Mouse (Mus musculus) forebrain, embryonic 13.5 days (tissue): ENCODE data around the gene Hpse2. TPM values are rescaled to one million over a fixed set of nuclear protein-coding genes. Genes with fewer than 3 reads are reported as not detected.

Source experiments
- ATAC-seq: fragments of 200-750 bp; cut with Nextera tagmentation; 2 replicates; pipeline ENCODE4 v1.8.0; 2017
- H3K27ac ChIP-seq: fragments of 300-500 bp; sonication (generic); 2 replicates; pipeline ENCODE4 v1.5.1; 2015; ENCODE audit warnings: inconsistent platforms, mild to moderate bottlenecking, moderate library complexity
- H3K27me3 ChIP-seq: fragments of 300-500 bp; sonication (generic); 2 replicates; pipeline ENCODE4 v1.6.1; 2015; ENCODE audit warnings: mild to moderate bottlenecking, inconsistent platforms
- H3K36me3 ChIP-seq: fragments of 300-500 bp; sonication (generic); 2 replicates; pipeline ENCODE4 v1.6.1; 2015; ENCODE audit warnings: mild to moderate bottlenecking, inconsistent platforms; ENCODE audit not compliant: poor library complexity, severe bottlenecking
- H3K4me1 ChIP-seq: fragments of 300-500 bp; sonication (generic); 2 replicates; pipeline ENCODE4 v1.6.1; 2015; ENCODE audit warnings: inconsistent platforms
- H3K4me2 ChIP-seq: fragments of 300-500 bp; sonication (generic); 2 replicates; pipeline ENCODE4 v1.6.1; 2015; ENCODE audit warnings: inconsistent platforms, mild to moderate bottlenecking, moderate library complexity
- H3K4me3 ChIP-seq: fragments of 300-500 bp; sonication (generic); 2 replicates; pipeline ENCODE4 v1.5.1; 2015; ENCODE audit warnings: mild to moderate bottlenecking, inconsistent platforms
- H3K9ac ChIP-seq: fragments of 300-500 bp; sonication (generic); 2 replicates; pipeline ENCODE4 v1.6.1; 2015; ENCODE audit warnings: mild to moderate bottlenecking, inconsistent platforms
- H3K9me3 ChIP-seq: fragments of 300-500 bp; sonication (generic); replicated peaks from 2 replicates; pipeline ENCODE4 v1.6.1; 2016; ENCODE audit warnings: inconsistent platforms
- WGBS: fragments of 180-500 bp; shearing (Covaris S2); methylation state at CpG from one replicate; pipeline ENCODE4 v1.1.7; 2015; 5-methylcytosine and 5-hydroxymethylcytosine counted together
- polyA plus RNA-seq: library from polyadenylated mRNA; unstranded; fragments of >200 nt; fragmentation: Nextera tagmentation; extraction: Ambion mirVana; gene quantifications from 2 replicates; pipeline ENCODE4 v1.2.1, GENCODE M21; 2015

Gene Hpse2
- polyA plus RNA-seq, 1 experiment from 2014 or later: not detected

DNA sequence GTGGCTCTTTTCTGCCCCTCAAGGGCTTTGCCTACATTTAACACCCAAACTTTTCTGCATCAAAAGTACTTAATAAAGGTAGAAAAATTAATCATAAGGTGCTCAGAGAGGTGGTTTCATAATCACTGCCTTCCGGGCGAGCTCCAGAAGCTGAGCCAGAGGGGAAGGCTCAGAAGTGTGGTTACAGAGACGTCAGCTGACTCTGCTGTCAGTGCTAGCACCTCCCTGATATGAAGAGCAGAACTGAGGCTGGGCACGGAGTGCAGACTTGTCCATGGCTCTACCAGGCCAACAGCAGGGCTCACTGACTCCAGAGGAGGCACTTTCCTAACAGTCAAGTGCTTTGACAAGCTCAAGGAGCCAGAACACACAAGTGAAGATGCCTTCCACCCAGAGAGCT, 559.0 kb downstream of the Hpse2 start:
- Histone ChIP-seq H3K27ac (no peak overlapping the region), H3K4me1 (no peaks in the 10 kb centered on the region), H3K9me3 (no peaks in the 10 kb centered on the region), H3K36me3 (no peaks in the 10 kb centered on the region), H3K27me3 (no peaks in the 10 kb centered on the region), H3K4me3 (no peak overlapping the region), H3K9ac (no peak overlapping the region), H3K4me2 (no peak overlapping the region)
- no peak for ATAC-seq
- WGBS: 75% methylated on average over 4 of the region's 4 CpGs

DNA sequence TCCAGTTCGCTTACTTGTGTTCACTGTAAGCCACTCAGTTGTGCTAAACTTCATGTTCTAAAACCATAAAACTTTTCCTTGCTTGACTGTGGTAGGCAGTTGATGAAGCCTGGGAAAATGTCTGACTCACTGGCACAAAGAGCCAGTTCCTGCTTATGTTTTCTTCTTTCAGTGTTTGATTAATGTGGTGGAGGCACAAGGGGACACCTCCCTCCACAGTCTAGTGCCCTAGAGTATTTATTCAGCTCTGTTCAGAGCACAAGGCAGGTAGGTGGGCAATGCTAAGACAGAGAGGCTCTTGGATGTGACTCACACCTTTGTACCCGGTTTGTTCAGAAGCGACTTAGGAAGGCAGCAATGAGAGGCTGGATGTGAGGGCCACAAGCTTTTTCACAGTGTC, 560.3 kb downstream of the Hpse2 start:
- Histone ChIP-seq H3K4me3 (no peak overlapping the region), H3K9ac (no peak overlapping the region), H3K27me3 (no peaks in the 10 kb centered on the region), H3K4me1 (no peaks in the 10 kb centered on the region), H3K9me3 (no peaks in the 10 kb centered on the region), H3K4me2 (no peak overlapping the region), H3K36me3 (no peaks in the 10 kb centered on the region), H3K27ac (no peak overlapping the region)
- no peak for ATAC-seq
- 88% methylated on average over 3 of the region's 3 CpGs for WGBS

DNA sequence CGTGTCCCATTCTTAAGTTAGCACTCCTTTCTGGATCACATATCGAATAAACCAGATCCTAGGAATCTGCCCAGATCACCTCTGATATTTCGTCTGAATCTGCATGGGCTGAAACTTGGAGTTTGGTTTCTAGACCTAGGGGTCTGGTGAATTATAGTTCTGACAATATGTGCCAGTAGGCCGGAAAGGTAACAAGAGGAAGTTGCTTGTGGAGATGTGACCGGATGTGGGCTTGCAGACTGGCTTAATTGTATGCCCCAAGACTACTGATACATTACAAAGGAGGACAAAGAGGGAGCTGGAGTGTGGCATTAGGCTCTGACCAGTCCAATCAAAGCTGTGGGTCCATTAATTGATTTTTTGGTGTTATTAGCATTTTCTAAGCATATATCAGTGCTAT, 568.0 kb downstream of the Hpse2 start:
- Histone ChIP-seq H3K9me3 (no peaks in the 10 kb centered on the region), H3K27me3 (no peaks in the 10 kb centered on the region), H3K36me3 (no peaks in the 10 kb centered on the region), H3K4me1 (no peaks in the 10 kb centered on the region), H3K4me3 (no peak overlapping the region), H3K4me2 (no peak overlapping the region), H3K9ac (no peak overlapping the region), H3K27ac (no peak overlapping the region)
- ATAC-seq: no peak
- 89% methylated on average over 5 of the region's 5 CpGs for WGBS

DNA sequence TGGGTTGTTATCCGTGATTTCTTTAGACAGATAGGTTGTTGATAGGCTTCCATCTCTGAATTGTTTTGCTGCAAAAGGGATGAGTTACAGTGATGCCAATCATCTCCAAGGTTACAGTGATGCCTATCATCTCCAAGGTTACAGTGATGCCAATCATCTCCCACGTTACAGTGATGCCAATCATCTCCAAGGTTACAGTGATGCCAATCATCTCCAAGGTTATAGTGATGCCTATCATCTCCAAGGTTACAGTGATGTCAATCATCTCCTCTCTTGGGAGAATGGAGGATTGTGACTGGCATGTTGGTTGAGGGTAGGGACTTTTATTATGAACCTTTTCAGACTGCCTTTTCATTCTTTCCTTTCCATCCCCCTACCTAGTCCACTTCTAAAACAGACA, 570.4 kb downstream of the Hpse2 start:
- H3K27ac ChIP-seq: no peak overlapping the region
- no peaks in the 10 kb centered on the region for H3K4me1 ChIP-seq
- no peak overlapping the region for H3K9ac ChIP-seq
- WGBS: 68% methylated on average over 2 of the region's 2 CpGs
- H3K4me2 ChIP-seq: no peak overlapping the region
- no peak overlapping the region for H3K4me3 ChIP-seq
- no peaks in the 10 kb centered on the region for H3K27me3 ChIP-seq
- no peaks in the 10 kb centered on the region for H3K36me3 ChIP-seq
- ATAC-seq: no peak
- no peaks in the 10 kb centered on the region for H3K9me3 ChIP-seq

DNA sequence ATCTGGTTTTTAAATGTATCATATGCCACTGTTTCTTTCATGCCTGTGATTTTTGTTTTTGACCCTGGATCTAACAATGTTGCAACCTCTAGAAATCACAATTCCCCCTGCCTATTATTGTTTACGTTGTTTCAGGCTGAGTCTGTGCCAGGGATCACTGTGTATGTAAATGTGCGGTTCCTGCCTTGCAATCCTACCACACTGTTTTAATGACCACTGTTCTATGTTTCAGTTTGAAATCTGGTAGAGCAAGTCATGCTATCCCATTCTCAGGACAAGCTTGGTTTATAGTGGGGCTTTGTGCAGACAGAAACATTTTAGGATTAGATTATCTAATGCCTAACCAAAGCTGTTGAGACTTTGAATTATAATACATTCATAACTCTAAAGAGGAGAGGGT, 571.9 kb downstream of the Hpse2 start:
- H3K27ac ChIP-seq: no peak overlapping the region
- H3K9ac ChIP-seq: no peak overlapping the region
- no peaks in the 10 kb centered on the region for H3K27me3 ChIP-seq
- WGBS: 85% methylated on average over 2 of the region's 2 CpGs
- ATAC-seq: no peak
- no peaks in the 10 kb centered on the region for H3K4me1 ChIP-seq
- H3K9me3 ChIP-seq: no peaks in the 10 kb centered on the region
- H3K36me3 ChIP-seq: no peaks in the 10 kb centered on the region
- no peak overlapping the region for H3K4me3 ChIP-seq
- H3K4me2 ChIP-seq: no peak overlapping the region

DNA sequence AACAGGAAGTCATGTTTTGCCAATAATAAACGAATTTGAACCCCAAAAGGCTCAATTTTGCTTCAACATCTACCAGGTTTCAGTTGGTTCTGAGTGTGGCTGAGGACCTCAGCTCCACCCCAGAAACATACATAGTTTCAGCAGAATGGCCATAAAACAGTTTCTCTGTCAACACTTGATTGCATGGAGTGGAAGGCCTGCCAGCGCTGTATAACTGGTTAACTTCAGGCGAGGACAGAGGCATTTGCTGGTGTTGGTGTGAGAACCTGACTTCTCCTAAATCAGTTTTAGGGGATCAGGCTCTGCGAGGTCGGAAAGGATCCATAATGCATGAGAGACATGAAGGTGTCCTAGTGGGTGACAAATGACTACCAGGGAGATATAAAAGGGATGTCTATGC, 578.0 kb downstream of the Hpse2 start:
- no peak overlapping the region for H3K4me2 ChIP-seq
- no peaks in the 10 kb centered on the region for H3K9me3 ChIP-seq
- 86% methylated on average over 5 of the region's 5 CpGs for WGBS
- no peaks in the 10 kb centered on the region for H3K4me1 ChIP-seq
- no peaks in the 10 kb centered on the region for H3K36me3 ChIP-seq
- ATAC-seq: no peak
- H3K27ac ChIP-seq: no peak overlapping the region
- H3K9ac ChIP-seq: no peak overlapping the region
- no peaks in the 10 kb centered on the region for H3K27me3 ChIP-seq
- H3K4me3 ChIP-seq: no peak overlapping the region

DNA sequence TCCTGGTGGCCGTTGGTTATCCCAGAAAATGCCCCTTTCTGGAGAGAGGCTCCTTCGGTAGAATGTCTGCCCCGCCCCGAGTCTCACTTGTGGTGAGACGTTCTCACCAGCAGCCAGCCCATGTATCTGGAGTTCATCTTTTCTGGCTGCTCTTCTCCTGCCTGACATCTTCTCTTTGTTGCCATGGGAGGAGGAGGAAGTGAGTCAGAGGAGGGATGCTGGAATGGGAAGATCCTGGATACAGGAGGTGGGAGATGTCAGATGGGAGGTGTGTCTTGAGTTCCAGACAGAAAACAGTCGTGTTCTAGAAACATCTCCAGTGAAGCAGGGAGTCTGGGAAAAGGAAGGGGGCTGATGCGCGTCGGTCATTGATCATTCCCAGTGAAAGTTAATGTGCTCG, 578.7 kb downstream of the Hpse2 start:
- 93% methylated on average over 10 of the region's 10 CpGs for WGBS
- H3K27ac ChIP-seq: no peak overlapping the region

DNA sequence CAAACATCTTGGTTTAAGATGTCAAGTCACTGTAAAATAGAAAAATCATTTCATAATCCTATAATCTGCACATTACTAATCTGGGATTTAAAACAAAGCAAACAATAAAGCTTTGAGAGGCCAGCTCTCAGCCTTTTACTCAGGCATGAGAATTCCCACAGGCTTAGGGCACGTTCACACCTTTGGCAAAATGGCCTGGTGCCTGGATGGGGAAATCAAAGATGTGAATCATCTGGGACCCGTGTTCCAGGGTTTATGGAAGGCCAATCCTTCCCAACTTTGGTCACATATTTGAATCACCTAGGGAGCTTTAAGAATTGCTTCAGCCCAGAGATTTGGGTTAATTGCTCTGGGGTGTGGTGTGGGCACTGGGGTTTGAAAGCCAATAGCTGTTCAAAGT, 590.3 kb downstream of the Hpse2 start:
- Histone ChIP-seq H3K27ac (no peak overlapping the region), H3K27me3 (peaks cover 20% of the 10 kb centered on the region; the same call in 1 of the 2 replicates), H3K4me3 (no peak overlapping the region), H3K4me2 (no peak overlapping the region), H3K9me3 (no peaks in the 10 kb centered on the region), H3K4me1 (peaks cover 8% of the 10 kb centered on the region), H3K9ac (no peak overlapping the region), H3K36me3 (no peaks in the 10 kb centered on the region)
- no peak for ATAC-seq
- 51% methylated on average over 2 of the region's 2 CpGs for WGBS

More for the DNA sequence above, 578.7 kb downstream of the Hpse2 start:
- no peak overlapping the region for H3K4me3 ChIP-seq
- no peaks in the 10 kb centered on the region for H3K9me3 ChIP-seq
- H3K36me3 ChIP-seq: no peaks in the 10 kb centered on the region
- no peaks in the 10 kb centered on the region for H3K4me1 ChIP-seq
- no peaks in the 10 kb centered on the region for H3K27me3 ChIP-seq
- no peak for ATAC-seq
- no peak overlapping the region for H3K4me2 ChIP-seq
- H3K9ac ChIP-seq: no peak overlapping the region

DNA sequence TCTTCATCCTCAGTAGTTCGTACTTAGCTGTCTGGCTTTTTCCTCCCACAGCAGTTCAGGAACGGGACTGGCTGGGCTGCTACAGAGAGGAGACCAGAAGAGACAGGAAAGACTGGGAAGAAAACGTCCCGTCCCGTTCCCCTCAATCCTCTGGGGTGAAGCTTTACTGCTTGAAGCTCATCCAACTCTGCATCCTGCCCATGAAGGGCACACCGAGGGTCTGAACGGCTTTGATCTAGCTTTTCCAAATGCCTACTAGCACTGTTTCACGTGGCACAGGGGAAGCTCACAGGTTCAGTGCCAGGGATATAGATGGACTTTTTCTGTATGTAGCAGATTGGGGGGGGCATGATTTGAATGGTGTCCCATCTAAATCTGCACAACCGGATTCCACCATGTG, 592.4 kb downstream of the Hpse2 start:
- WGBS: 28% methylated on average over 9 of the region's 9 CpGs
- peak overlapping the region; percentile 44 for H3K4me3 ChIP-seq
- no peak for ATAC-seq

DNA sequence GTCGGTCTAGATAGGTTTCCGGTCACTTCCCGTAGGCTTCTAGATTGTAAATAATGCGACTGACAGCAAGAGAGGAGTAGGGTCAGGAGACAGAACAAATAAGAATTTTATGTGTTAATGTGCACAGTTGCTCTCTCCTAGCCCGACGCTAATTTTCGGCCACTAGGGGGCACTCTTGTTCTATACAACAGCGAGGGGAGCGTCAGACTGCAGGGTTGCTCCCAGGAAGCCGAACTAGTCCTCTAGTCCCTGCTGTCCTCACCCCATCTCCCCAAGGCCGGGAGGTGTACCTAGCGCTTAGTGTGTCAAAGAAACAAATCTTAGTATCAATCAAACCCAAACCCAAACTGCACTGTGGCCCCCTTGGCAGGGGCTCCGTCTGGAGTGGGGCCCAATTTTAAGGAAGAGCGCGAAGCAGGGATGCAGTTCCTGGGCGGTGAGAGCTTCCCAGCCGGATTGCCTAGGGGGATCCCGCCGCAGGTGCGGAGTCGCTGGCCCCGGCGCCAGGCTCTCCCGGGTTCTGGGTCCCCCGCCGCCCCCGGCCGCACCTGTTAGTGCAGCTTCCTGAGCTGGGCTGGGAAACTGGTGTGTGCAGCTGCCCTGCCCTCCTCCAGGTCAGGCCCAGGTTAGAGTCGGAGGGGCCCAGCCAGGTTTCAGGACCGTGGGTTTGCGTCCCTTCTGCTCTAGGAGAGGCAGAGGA, 593.1 kb downstream of the Hpse2 start:
- Histone ChIP-seq H3K27me3 (peaks cover 20% of the 10 kb centered on the region; the same call in 1 of the 2 replicates), H3K4me1 (peaks cover 8% of the 10 kb centered on the region), H3K9me3 (no peaks in the 10 kb centered on the region), H3K36me3 (no peaks in the 10 kb centered on the region), H3K4me3 (peak overlapping the region; percentile 44), H3K27ac (no peak overlapping the region), H3K4me2 (peak overlapping the region; percentile 91), H3K9ac (peak overlapping the region; percentile 72)
- WGBS: 2% methylated on average over 31 of the region's 31 CpGs
- peak; percentile 97 for ATAC-seq

More for the DNA sequence above, 592.4 kb downstream of the Hpse2 start:
- peak overlapping the region; percentile 72; the same call in 1 of the 2 replicates for H3K9ac ChIP-seq
- peaks cover 8% of the 10 kb centered on the region for H3K4me1 ChIP-seq
- no peaks in the 10 kb centered on the region for H3K9me3 ChIP-seq
- peaks cover 20% of the 10 kb centered on the region; the same call in 1 of the 2 replicates for H3K27me3 ChIP-seq
- no peak overlapping the region for H3K27ac ChIP-seq
- H3K4me2 ChIP-seq: peak overlapping the region; percentile 91
- H3K36me3 ChIP-seq: no peaks in the 10 kb centered on the region

DNA sequence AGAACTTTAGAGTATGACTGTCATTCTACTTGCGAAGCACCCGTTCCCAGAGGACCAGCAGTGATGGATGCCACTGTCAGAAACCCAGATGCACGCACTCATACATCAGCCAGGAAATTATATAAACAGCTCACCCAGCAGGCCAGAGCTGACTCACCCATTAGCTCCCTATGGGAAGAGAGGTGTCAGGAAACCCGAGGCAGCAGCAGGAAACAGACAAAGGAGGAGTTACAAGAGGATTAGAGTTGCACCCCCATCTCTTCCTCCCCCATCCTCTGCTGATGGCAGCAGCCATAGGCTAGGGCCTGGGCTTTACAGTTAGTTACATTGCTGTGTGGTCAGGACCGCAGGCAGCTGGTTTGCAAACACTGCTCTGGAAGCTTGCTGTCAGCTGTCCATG, 599.8 kb downstream of the Hpse2 start:
- H3K9me3 ChIP-seq: no peaks in the 10 kb centered on the region
- no peak overlapping the region for H3K9ac ChIP-seq
- no peak overlapping the region for H3K4me2 ChIP-seq
- WGBS: 61% methylated on average over 5 of the region's 5 CpGs
- no peak overlapping the region for H3K27ac ChIP-seq
- no peak for ATAC-seq
- peaks cover 10% of the 10 kb centered on the region for H3K4me1 ChIP-seq
- no peaks in the 10 kb centered on the region for H3K27me3 ChIP-seq
- H3K36me3 ChIP-seq: no peaks in the 10 kb centered on the region
- no peak overlapping the region for H3K4me3 ChIP-seq

DNA sequence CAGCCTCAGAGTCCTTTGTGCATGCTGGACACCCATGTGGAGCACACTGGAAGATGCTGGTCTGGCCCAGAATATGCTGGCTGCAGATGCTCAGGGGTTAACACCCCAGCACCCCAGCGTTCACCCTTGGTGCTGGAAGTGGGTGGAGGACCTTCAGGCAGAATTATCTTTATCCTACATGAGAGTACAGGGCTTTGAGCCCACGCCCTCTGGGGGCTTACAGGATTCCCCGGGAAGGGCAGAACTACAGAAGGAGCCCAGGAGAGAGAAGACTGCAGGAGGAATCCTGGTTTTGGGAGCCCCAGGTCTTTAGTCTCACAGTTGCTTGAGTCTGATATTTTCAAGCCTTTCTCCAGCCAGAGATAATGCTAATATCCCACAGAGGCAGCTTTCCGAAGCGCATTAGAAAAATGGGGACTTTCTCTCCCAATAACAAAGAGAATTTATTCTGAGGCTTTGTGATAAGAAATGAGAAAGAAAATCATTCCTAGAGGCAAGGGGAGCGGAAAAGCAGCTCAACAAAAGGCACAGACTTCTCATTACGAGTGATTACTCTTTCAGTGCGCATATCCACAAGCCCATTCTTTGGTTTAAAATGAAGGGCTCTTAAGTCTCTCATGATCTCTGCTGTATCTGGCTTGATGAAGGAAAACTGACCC, 602.5 kb downstream of the Hpse2 start:
- H3K4me2 ChIP-seq: peak overlapping the region; percentile 23
- 10% methylated on average over 8 of the region's 8 CpGs for WGBS
- H3K36me3 ChIP-seq: no peaks in the 10 kb centered on the region
- no peaks in the 10 kb centered on the region for H3K9me3 ChIP-seq
- no peak overlapping the region for H3K27ac ChIP-seq
- no peak for ATAC-seq
- no peak overlapping the region for H3K4me3 ChIP-seq
- H3K27me3 ChIP-seq: no peaks in the 10 kb centered on the region
- peak overlapping the region; percentile 35; the same call in 1 of the 2 replicates for H3K9ac ChIP-seq
- peaks cover 10% of the 10 kb centered on the region for H3K4me1 ChIP-seq
